Mouse (Mus musculus) heart, postnatal 0 days (tissue): ENCODE measurements around the gene Olfr1218.

ENCODE experiments used
- CTCF ChIP-seq: IDR thresholded peaks from 2 replicates; pipeline ENCODE4 v1.5.1; 2016; ENCODE audit warnings: antibody characterized with exemption, control low read depth, low read depth
- EP300 ChIP-seq: IDR thresholded peaks from 2 replicates; pipeline ENCODE4 v1.6.1; 2016; ENCODE audit warnings: antibody characterized with exemption, low read depth

- no peak for TF ChIP-seq CTCF
- TF ChIP-seq EP300, result no peak
Observed at GRCm38 (mm10) chr2:89093848-89094247, 32.9 kb upstream of the Olfr1218 start.
